Mouse (Mus musculus): Measurements from ENCODE around the gene Gfm2. TPM values are rescaled to one million over a fixed set of nuclear protein-coding genes. Genes with fewer than 3 reads are reported as not detected.
A peak's percentile ranks its signal among the peaks of the same experiment; 100 is the strongest.
"Not testable (repeated sequence)": the region's sequence is repeated elsewhere in the genome, so short reads cannot be mapped to it uniquely, and the experiment has no call there.

Gene Gfm2
- polyA plus RNA-seq (2012; rRNA removed): 20.7 and 23.6 TPM in 2 replicates

DNA sequence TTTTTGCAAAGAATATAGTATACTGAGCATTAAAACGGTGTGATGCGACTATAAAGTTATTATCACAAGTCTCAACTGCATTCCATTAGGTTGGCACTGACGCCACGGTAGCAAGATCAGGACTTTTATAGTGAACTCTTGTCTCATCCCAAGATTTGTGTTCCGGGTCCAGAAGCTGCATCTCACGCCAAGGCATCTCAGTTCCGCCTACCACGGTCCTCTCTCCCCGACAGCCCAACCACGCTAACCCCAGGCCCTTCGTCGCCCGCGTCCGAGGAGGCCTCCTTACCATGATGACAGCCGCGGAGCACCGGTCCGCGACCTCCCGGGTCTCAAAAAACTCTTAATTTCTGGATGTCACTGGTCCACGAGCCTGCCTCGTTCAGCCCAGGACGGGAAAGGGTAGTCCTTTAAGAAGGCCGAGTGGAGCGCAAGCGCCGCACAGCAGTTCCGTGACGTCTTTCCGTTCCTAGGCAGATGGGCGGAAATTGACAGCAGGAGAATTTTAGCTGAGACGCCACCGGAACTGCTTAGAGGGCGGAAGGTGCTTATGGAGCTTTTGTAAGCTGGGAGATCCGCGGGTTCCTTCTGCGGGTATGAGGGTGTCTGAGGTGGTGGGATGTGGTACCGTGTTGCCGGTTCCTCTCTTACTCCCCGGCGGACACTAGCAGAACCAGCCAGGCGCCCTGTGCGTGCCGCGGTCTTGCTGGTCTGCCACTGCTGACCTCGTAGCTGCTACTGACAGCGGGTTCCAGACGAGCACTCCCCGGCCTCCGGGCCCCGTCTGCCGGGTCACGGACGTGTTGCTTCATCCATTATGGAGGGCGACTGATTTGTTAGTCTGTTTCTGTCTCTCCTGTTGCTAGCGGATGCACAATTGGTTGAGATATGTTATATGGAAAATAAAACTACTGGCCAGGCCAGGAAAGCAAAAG, at the start of gene Gfm2, which contains the start of gene Nsa2:
TSS of gene Gfm2 (plus strand) at position 472 of the 935 bp plus-strand sequence.
TSS of gene Nsa2 (minus strand) at position 472 of the 935 bp plus-strand sequence.
- DNase-seq (ENCODE audit: low read depth): peak; percentile 82

DNA sequence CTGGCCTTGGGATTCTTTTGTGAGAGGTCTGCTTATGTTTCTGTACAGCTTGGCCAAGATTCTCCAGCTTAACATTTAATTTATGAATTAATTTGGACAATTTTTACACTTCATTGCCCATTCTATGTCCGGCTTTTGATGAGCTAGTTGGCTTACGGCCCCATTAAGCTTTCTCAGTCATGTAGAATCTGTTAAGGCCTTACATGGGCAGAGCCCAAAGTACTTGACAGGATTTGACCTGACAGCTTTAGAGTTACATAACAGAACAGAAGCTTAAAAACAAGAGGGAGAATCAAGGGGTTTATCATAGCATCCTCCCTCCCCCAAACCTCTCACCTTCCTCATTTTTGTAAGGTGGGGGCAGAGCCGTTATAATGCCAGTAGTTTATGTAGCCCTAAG, 49.6 kb upstream of the Gfm2 start:
- no peak for DNase-seq (ENCODE audit: low read depth)

DNA sequence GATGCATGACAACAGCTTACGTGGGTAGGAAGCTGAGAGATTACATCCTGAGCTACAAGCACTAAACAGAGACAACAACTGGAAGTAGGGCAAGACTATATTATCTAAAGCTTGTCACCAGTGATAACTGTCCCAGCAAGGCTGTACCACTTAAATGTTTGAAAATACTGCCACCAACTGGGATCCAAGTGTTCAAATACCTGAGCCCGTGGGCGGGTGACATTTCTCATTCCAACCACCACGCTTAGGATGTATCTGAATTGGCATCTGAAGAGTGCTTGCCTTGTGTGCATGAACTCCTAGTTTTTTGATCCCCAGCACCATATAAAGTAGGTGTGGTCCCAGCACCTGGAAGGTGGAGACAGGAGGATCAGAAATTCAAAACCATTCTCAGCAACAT, 42.0 kb upstream of the Gfm2 start:
- DNase-seq (ENCODE audit: low read depth): peak; percentile 17

DNA sequence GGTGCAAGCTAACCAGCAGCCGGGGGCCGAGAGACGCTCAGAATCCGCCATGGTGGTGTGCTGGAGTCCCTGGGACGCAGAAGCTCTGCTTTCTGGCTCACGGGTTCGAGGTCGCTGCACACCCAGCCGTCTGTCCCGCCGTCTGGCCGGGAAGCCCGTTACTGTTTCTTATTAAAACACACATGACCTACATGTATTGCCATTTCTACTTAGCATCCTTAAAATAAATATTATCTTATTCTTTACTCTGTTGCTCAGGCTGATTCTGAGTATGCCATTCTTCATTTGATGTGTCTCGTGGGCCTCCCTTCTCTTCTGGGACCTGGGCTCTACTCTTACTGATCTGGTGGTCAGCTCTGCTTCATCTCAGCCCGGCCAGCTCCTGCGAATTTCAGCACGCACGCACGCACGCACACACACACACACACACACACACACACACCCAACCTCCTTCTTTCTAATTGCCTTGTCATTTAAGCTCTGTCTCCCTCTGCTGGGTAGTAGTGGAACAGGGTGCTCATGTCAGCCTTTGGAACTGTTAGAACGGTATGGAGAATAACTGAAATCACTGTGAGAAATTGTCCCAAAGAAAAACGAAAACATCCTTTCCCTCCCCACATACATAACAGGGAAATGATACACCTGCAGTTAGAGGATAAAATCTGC, 38.4 kb upstream of the Gfm2 start, which contains the start of gene Gm6169:
TSS of gene Gm6169 (minus strand) at position 51 of the 666 bp plus-strand sequence.
- no peak for DNase-seq (ENCODE audit: low read depth)

DNA sequence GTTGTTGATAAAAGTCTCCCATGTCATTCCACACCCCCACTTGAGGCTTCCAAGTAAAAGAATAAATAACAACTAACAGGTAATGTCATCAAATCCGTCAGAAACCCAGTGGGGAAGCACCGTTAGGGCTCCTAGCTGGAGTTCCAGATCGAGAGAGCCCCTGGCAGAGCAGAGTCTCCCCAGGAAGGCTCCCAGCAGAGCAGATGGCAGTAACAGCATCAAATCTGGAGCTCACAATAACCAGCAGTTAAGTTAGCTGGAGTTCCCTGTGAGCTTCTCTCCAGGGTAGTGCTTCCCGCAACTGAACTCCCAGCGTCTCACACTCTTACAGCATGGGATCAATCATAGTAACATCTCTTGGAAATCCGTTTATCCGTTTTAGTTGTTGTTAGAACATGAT, 32.7 kb upstream of the Gfm2 start:
- no peak for DNase-seq (ENCODE audit: low read depth)

DNA sequence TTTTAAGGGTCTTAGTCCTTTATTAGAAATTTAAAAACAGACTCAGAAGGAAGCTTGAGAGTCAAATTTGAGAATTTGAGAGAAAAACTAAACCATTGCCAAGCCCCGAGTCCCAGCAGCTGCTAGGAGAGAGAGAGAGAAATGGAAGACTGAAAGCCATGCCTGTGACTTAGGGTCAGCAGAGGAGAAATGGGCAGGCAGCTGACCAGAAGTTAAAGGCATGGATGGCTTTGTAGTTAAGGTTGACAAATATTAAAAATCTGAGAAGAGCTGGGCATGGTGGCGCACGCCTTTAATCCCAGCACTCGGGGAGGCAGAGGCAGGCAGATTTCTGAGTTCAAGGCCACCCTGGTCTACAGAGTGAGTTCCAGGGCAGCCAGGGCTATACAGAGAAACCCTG, 30.0 kb upstream of the Gfm2 start:
- DNase-seq (ENCODE audit: low read depth): not testable (repeated sequence)

DNA sequence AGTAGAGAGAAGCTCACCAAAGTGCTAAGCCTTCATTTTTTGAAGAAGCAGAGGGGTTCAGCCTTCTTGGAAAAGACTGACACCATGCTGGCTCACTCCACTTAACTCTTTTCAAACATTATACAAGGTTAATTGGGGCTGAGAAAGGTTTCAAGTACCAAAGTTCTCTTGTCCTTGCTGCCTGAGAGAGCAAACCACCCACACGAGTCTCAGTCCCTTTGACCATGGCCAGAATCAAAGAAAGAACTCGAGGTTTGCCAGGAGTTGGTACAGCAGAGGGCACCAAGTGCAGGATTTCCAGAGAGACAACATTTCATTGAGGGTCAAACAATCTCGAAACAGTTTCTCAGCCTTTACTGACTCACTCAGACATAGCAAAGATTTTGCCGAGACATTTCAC, 28.7 kb upstream of the Gfm2 start:
- no peak for DNase-seq (ENCODE audit: low read depth)

DNA sequence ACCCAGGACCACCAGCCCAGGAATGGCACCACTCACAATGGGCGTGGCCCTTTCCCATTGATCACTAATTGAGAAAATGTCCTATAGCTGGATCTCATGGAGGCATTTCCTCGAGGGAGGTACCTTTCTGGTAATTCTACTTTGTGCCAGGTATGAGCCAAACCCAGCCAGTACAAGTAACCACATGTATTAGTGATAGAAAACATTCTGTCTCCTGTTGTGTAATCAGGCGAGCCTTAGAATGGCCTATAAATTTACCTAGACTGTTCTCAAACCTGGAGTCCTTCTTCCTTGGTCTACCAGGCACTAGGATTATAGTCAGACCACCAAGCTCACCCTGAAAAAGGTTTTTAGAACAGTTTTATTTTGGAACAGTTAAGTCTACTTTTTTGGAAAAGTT, 16.4 kb upstream of the Gfm2 start:
- peak; percentile 67 for DNase-seq (ENCODE audit: low read depth)

DNA sequence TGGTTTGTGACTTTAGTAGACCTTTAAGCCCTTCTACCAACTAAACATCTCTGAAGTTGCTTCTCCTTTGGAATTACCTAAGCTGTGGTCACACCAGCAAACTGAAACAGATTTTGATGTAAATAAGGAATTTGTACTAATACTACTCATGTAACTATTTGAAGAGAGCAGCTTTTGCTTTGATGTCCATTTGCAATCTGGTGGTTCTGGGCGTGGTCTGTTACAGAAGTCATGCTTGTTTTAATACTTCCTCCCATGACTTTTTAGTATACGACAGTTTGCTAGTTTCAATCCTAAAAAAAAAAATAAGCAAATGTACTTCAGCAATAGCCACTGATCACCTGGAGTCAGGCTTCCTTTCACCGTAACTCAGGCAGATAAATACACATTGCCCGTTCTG, 8.1 kb upstream of the Gfm2 start:
- DNase-seq (ENCODE audit: low read depth): not testable (repeated sequence)

DNA sequence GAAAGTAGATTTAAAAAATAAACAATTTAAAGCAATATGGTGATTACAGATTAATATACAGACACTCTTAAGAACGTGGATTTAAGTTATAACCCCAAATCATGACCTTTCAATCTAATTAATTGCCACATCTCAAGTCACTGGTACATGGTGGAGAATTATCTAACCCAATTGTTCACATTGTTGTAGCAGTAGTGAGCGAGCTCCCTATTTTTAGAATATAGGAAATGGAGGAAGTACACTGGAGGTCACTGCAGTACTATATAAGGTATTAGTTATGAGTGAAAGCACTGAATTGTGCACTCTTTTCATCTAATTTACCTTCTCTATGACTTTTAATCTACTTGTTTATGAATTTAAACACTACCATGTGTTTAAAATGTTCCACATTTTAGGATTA, 7.3 kb upstream of the Gfm2 start:
- not testable (repeated sequence) for DNase-seq (ENCODE audit: low read depth)

DNA sequence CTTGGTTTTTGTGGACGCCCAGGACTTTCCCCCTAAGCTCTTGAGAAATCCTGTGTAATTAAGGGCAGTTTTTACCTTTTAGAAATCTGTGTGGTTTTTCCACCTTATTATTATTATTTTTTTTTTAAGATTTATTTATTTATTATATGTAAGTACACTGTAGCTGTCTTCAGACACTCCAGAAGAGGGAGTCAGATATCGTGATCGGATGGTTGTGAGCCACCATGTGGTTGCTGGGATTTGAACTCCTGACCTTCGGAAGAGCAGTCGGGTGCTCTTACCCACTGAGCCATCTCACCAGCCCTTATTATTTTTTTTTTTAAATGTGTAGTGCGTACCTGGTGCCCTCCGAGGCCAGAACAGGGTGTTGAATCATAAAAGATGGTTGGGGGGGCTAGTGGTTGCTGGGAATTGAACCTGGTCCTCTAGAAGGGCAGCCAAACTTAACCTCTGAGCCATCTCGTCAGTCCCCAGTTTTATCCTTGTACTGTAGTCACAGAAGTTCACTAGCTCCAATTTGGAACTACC, 731 bp downstream of the Gfm2 start:
- not testable (repeated sequence) for DNase-seq (ENCODE audit: low read depth)

DNA sequence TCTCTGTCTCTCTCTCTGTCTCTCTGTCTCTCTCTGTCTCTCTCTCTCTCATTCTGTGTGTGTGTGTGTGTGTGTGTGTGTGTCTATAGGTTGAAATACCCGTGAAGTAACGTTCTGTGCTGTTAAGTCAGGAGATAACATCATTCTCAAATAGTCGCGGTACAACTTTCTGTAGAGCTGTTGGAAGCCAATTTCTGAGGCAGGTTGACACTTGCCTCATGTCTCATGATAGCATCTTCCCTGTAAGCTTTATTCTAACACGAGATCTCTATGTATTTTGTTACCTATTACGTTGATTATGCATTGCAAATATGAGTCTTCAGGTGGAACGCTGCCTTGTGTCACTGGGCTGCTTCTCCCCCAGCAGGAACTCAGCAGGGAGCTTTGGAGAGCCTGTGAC, 4.6 kb downstream of the Gfm2 start:
- DNase-seq (ENCODE audit: low read depth): peak; percentile 67

DNA sequence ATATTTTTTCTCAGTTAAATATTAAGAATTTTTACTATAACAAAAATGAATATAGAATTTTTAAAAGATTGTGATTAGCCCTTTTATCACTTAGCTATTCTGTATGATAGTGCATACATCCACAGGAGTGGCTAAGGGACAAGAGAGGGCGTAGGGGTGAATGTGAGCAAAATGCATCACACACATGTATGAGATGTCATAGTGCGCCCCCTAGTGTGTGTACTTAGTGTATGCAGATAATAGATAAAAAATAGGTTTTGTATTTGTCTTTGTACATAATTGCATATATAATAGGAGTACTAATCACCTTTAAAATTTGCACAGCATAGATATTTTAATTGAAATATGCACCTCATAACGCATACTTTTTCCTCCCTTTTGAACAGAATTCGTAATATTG, 8.1 kb downstream of the Gfm2 start:
- DNase-seq (ENCODE audit: low read depth): no peak

DNA sequence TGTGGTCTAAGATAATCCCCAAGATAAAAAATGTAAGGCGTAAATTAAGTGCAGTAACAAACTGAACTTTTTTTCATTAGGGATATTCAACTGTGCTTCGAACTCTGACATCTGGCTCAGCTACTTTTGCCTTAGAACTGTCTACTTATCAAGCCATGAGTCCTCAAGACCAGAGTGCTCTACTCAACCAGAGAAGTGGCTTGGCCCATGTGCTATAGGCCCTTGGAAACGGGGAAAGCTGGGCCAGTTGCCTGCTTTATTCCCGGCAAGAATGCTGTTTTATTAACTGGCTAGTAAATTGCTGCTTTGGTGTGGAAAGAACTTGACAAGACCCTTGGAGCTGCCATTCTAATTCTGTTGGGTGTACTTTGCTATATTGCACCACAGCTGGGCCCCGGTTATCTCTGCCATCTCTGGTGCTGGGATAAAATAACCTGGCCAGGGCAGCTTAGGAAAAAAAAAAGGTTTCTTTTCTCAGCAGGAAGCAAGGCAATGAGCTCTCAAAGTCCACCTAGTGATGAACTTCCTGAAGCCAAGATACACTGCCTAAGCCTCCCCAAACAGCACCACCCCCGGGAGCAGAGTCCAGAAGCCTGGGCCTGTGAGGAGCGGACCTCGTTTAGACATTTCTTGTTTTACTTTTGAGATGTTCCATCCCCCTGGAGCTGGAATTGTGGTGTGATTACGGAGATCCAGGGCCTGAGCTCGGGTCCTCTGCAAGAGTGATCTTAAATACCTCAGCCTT, 38.0 kb downstream of the Gfm2 start:
- DNase-seq (ENCODE audit: low read depth): no peak

DNA sequence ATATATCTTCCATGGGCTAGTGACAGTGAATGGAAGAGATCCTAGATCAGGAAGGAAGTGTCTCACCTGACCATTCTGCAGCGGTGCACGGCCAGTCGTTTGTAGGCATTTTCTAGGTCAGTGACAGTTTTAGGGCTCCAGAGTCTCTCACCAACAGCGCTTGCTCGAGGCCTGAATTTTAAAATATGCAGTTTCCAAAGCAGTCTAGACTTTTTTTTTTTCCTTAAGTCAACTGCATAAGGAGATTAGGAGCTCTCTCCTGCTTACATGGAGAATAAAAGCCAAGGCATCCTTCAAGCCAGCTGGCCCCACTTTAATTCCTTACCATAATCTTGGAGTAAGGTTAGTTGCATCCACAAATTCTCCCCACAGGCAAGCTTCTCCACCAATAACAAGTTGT, 39.0 kb downstream of the Gfm2 start:
- no peak for DNase-seq (ENCODE audit: low read depth)

DNA sequence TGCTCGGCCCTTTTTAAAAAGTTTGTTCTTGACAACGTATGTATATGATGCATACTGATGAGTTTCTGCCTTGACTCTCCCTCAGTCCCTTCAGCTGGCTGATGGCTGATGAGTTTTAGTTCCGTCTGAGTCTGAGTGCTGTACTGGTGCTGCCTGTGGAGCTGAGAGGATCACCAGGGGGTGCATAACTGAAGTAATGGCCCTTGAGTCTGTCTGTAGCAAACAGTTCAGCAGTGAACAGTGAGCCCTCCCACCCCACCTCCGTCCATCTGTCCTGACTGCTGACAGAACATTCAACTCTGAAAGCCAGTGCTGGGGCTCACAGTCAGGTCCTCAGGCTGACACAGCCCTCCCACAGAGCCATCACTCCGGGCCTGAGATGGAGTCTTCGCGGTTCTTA, 41.2 kb downstream of the Gfm2 start:
- no peak for DNase-seq (ENCODE audit: low read depth)

DNA sequence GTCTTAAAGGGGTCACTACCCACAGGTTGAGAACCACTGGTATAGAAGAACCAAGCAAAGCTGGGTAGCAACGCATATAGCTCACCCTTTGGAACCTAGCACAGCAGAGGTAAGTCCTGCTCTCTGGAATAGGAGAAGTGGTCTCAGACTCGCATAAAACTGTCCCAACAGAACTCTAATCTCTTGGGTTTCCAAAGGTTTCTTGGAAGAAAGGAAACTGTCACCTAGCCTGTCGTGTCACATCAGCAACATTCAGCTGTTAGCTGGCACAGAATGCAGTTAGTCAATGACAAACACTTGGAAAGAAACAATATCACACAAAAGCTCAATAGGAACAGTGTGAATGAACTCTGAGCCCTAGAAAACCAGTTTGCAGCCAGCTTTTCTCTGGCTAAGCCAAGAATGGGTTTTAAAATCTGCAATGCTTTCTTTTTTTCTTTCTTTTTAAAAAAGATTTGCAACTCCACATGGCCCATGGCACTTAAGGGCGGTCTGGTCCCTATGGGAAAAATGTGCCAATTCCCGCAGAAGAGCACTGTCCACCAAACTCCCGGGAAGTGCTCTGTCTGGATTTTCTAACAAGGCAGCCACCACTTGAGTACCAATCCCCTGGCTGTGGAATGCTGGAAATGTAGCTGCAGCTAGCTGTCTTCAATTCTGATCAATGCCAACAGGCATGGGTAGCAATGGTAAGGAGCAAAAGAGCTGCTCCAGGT, 42.5 kb downstream of the Gfm2 start:
- no peak for DNase-seq (ENCODE audit: low read depth)

DNA sequence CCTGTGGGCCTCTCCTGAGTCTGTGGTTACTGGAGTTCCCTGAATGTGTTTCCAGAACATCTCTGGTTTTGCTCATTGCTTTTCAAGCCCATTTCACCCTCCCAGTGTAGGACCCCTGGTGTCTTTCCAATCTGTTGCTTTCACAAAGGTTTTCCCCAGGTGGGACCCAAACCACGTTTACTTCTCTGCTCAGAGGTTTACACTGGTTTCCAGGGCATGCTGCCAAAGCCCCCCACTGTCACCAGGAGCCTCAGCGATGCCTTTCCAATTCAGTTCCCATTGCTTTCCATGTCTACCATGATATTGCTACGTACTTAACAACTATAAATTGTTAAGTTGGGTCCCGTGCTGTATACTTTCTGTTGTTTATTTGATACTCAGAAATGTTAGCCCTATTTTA, 45.1 kb downstream of the Gfm2 start:
- no peak for DNase-seq (ENCODE audit: low read depth)

DNA sequence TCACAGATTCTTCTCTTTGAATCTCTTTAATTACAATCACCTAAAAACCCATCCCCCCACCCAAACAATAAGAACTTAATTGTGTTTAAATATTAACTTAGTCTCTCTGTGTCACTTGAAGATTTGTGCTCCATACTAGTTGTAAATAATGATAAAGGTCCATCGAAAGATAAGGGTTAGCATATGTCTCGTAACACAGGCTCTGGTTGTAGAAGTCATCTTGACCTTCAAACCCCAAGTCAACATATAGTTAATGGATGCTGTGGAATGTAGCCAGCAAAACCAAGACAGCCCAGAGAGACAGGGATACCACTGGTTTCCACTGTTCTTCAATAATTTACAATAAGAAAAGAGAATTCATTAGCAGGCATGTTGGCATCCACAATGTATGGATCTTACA, 46.4 kb downstream of the Gfm2 start:
- no peak for DNase-seq (ENCODE audit: low read depth)

DNA sequence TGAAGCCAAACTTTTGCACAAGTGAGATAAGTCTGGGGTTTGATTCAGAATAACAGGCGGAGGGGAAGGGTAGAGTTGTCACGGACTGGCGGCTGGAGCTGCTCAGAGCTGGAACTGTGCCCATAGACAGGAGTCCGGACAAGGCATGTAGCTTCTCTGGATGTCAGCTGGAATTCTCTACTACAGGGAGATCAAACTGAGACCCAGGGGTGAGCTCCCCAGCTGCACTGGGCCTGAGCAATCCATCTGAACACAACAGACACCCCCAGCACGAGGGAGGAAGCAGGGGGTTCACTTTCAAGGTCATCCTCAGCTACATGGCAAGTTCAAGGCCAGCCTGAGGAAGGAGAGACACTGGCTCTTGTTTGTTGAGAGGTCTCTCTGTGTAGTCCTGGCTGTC, 46.9 kb downstream of the Gfm2 start:
- DNase-seq (ENCODE audit: low read depth): no peak

DNA sequence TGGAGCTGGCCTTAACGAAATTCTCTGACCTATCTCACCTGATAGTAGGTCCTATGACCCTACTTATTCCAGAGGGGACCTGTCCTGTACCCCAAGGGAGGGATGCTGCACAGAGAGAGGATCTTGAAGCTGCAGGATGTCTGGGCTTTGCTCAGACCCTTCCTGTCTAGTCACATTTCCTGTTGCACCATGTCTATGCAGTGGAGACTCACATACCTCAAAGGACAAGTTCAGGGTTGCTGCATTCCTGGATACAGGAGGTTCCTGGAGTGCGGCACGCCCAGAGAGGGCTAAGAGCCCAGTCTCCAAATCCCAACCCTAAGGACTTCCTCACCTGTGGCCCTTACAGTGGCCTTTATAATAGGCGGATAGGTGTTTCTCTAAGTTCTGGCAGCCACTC, 48.6 kb downstream of the Gfm2 start:
- DNase-seq (ENCODE audit: low read depth): no peak

Measured in gonadal fat pad, adult 2 months (tissue).